Mouse (Mus musculus) hindbrain, postnatal 0 days (tissue): Measurements from ENCODE around the gene Ankrd17. TPM values are rescaled to one million over a fixed set of nuclear protein-coding genes. Genes with fewer than 3 reads are reported as not detected.

Source experiments
- ATAC-seq: fragments of 200-750 bp; cut with Nextera tagmentation; 2 replicates; pipeline ENCODE4 v1.8.0; 2017; ENCODE audit warnings: mild to moderate bottlenecking, moderate TSS enrichment, moderate library complexity
- DNase-seq: peaks from one replicate; pipeline ENCODE4 v3.0.0-alpha.2; 2015; ENCODE audit warnings: low spot score
- H3K27ac ChIP-seq: fragments of 300-500 bp; sonication (generic); 2 replicates; pipeline ENCODE4 v1.5.1; 2014; ENCODE audit warnings: mild to moderate bottlenecking
- H3K27me3 ChIP-seq: fragments of 300-500 bp; sonication (generic); 2 replicates; pipeline ENCODE4 v1.6.1; 2014; ENCODE audit warnings: low read length, mixed read lengths; ENCODE audit not compliant: insufficient read depth
- H3K36me3 ChIP-seq: fragments of 300-500 bp; sonication (generic); 2 replicates; pipeline ENCODE4 v1.6.1; 2014; ENCODE audit warnings: low read length, mixed read lengths; ENCODE audit not compliant: insufficient read depth
- H3K4me1 ChIP-seq: fragments of 300-500 bp; sonication (generic); 2 replicates; pipeline ENCODE4 v1.6.1; 2014; ENCODE audit warnings: antibody characterized with exemption, low read length, mixed read lengths; ENCODE audit not compliant: insufficient read depth
- H3K4me2 ChIP-seq: fragments of 300-500 bp; sonication (generic); 2 replicates; pipeline ENCODE4 v1.6.1; 2014; ENCODE audit warnings: low read depth, mild to moderate bottlenecking, low read length, moderate library complexity, mixed read lengths
- H3K4me3 ChIP-seq: fragments of 300-500 bp; sonication (generic); 2 replicates; pipeline ENCODE4 v1.5.1; 2014; ENCODE audit warnings: low read length
- H3K9ac ChIP-seq: fragments of 300-500 bp; sonication (generic); replicated peaks from 2 replicates; pipeline ENCODE4 v1.6.1; 2014; ENCODE audit warnings: mild to moderate bottlenecking, low read length, moderate library complexity, mixed read lengths
- H3K9me3 ChIP-seq: fragments of 300-500 bp; sonication (generic); 2 replicates; pipeline ENCODE4 v1.6.1; 2016; ENCODE audit warnings: low read length, mixed read lengths
- CTCF ChIP-seq: IDR thresholded peaks from 2 replicates; pipeline ENCODE4 v1.5.1; 2016; ENCODE audit warnings: antibody characterized with exemption, control low read depth, low read depth
- WGBS: fragments of 180-500 bp; shearing (Covaris S2); extraction: QIAGEN DNeasy Blood & Tissue Kit; methylation state at CpG from one replicate; pipeline ENCODE4 v1.1.7; 2014; 5-methylcytosine and 5-hydroxymethylcytosine counted together
- polyA plus RNA-seq: library from polyadenylated mRNA; unstranded; fragments of >200 nt; fragmentation: Nextera tagmentation; extraction: Ambion mirVana; gene quantifications from 2 replicates; pipeline ENCODE4 v1.2.1, GENCODE M21; 2015
- total RNA-seq: library from RNA; depleted of rRNA; stranded (reverse); fragments of >200 nt; gene quantifications from 2 replicates; pipeline ENCODE4 v1.2.3, GENCODE M21; 2014; rRNA removed

Ankrd17 gene
- 61.1 and 62.8 TPM in 2 replicates for total RNA-seq
- 21.1 and 23.2 TPM in 2 replicates for polyA plus RNA-seq

- H3K4me2 ChIP-seq: peak within 1 kb of the TSS; percentile 79
- WGBS: under 1% methylated on average over 66 of the region's 104 CpGs
- H3K4me1 ChIP-seq: peaks cover 10% of the 10 kb centered on the region; the same call in 1 of the 2 replicates
- 0 out of 2 replicates have a peak, but pooled peaks cover 2% of the 10 kb centered on the region for H3K9me3 ChIP-seq
- peak within 1 kb of the TSS; percentile 100 for H3K27ac ChIP-seq
- no peaks in the 10 kb centered on the region for H3K36me3 ChIP-seq
- ATAC-seq: peak; percentile 97
- TF ChIP-seq CTCF: no peak
- peak; percentile 96 for DNase-seq
- H3K27me3 ChIP-seq: no peaks in the 10 kb centered on the region
- H3K9ac ChIP-seq: peak within 1 kb of the TSS; percentile 95
- H3K4me3 ChIP-seq: peak within 1 kb of the TSS; percentile 93
Measured at GRCm38 (mm10) chr5:90366121-90367066, at the start of gene Ankrd17. Gene Ankrd17, minus strand, starts transcription at chr5:90366577.

- DNase-seq: no peak
- WGBS: 62% methylated on average over 6 of the region's 6 CpGs
Measured at GRCm38 (mm10) chr5:90414925-90415295, 48.5 kb upstream of the Ankrd17 start.

DNA sequence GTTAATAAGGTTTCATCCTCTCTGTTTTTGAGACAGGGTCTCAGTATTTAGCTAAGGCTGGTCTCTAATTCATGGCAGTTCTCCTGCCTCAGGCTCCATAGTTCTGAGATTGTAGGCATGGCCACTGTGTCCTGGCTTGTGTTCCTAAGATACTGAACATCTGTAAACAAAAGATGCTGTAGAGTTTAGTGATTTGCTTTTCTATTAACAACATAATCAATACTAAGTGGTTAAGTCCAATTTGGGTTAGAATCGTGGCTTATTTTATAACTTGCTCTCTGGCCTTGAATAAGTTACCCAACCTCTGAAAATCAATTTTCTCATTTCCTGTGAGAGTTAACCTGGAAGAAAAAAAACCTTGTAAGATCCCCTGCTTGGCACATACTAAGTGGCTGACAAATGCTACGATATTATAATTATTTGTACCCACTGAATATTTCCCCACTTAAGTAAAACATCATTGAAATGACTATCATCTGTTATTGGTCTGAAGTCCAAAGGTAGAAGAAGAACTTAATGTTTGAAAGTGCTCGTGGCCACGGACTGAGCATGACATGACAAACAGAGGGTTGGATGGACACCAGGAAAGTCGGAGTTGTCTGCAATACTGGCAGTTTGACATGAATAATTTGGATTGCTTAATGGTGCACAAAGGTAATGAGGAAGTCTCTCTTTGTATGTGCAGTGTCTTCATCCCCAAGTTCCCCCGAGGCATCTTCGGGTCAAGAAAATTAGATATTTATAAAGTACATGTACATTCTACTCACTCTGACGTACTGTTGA lies 48.0 kb upstream of the Ankrd17 start:
- Histone ChIP-seq H3K27ac (no peak overlapping the region), H3K9ac (no peak overlapping the region), H3K4me3 (no peak overlapping the region), H3K27me3 (no peaks in the 10 kb centered on the region), H3K4me1 (no peaks in the 10 kb centered on the region), H3K9me3 (no peaks in the 10 kb centered on the region), H3K36me3 (no peaks in the 10 kb centered on the region), H3K4me2 (no peak overlapping the region)
- DNase-seq (no peak), ATAC-seq (no peak)
- no peak for TF ChIP-seq CTCF
- WGBS: 79% methylated on average over 8 of the region's 8 CpGs

More at GRCm38 (mm10) chr5:90414925-90415295, 48.5 kb upstream of the Ankrd17 start:
- Histone ChIP-seq H3K9me3 (no peaks in the 10 kb centered on the region), H3K27me3 (no peaks in the 10 kb centered on the region), H3K4me1 (no peaks in the 10 kb centered on the region), H3K27ac (no peak overlapping the region), H3K4me3 (no peak overlapping the region), H3K4me2 (no peak overlapping the region), H3K36me3 (no peaks in the 10 kb centered on the region), H3K9ac (no peak overlapping the region)
- no peak for ATAC-seq
- no peak for TF ChIP-seq CTCF

- Histone ChIP-seq H3K27me3 (no peaks in the 10 kb centered on the region), H3K9me3 (no peaks in the 10 kb centered on the region), H3K36me3 (no peaks in the 10 kb centered on the region), H3K4me2 (no peak overlapping the region), H3K4me1 (no peaks in the 10 kb centered on the region), H3K27ac (no peak overlapping the region), H3K4me3 (no peak overlapping the region), H3K9ac (no peak overlapping the region)
- peak; percentile 56 for DNase-seq
- 84% methylated on average over 4 of the region's 4 CpGs for WGBS
- ATAC-seq: no peak
- TF ChIP-seq CTCF: peak; percentile 62
Measured at GRCm38 (mm10) chr5:90405210-90405609, 38.8 kb upstream of the Ankrd17 start.

DNA sequence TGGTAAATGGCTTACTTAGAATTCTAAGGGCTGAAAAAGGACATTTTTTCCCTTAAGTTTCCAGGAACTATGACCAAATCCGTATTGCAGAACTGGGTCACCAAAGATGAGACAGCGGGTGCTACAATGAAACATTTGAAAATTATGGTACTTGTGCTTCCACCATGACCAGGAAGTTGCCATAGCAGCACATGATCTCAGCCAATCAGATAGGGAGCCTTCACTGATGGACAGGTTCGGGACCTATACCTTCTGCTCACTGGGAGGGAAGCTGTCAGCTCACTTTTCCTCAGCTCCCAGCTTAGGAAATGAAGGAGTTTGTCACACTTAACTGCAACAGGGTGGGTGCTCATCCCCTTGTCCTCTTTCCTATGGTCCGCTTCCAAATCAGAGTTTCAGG lies 30.4 kb upstream of the Ankrd17 start:
- no peaks in the 10 kb centered on the region for H3K36me3 ChIP-seq
- no peaks in the 10 kb centered on the region for H3K9me3 ChIP-seq
- no peak for TF ChIP-seq CTCF
- 95% methylated on average over 4 of the region's 4 CpGs for WGBS
- no peak for ATAC-seq
- no peak overlapping the region for H3K27ac ChIP-seq
- no peak for DNase-seq
- H3K4me1 ChIP-seq: no peaks in the 10 kb centered on the region
- no peaks in the 10 kb centered on the region for H3K27me3 ChIP-seq
- H3K4me3 ChIP-seq: no peak overlapping the region
- H3K9ac ChIP-seq: no peak overlapping the region
- H3K4me2 ChIP-seq: no peak overlapping the region

- no peaks in the 10 kb centered on the region for H3K27me3 ChIP-seq
- ATAC-seq (no peak), DNase-seq (no peak)
- no peak overlapping the region for H3K27ac ChIP-seq
- H3K9me3 ChIP-seq: no peaks in the 10 kb centered on the region
- WGBS: 73% methylated on average over 4 of the region's 4 CpGs
- no peak overlapping the region for H3K4me2 ChIP-seq
- H3K4me1 ChIP-seq: no peaks in the 10 kb centered on the region
- no peaks in the 10 kb centered on the region for H3K36me3 ChIP-seq
- H3K9ac ChIP-seq: no peak overlapping the region
- no peak overlapping the region for H3K4me3 ChIP-seq
- no peak for TF ChIP-seq CTCF
Measured at GRCm38 (mm10) chr5:90394322-90394721, 27.9 kb upstream of the Ankrd17 start.
